Mouse (Mus musculus): ENCODE results near the gene Asl. TPM values are rescaled to one million over a fixed set of nuclear protein-coding genes. Genes with fewer than 3 reads are reported as not detected.
A peak's percentile ranks its signal among the peaks of the same experiment; 100 is the strongest.
"Not testable (repeated sequence)": the region's sequence is repeated elsewhere in the genome, so short reads cannot be mapped to it uniquely, and the experiment has no call there.

The Asl gene
- total RNA-seq, 2 experiments from 2014 or later, result 8.4 to 9.1 TPM

DNA sequence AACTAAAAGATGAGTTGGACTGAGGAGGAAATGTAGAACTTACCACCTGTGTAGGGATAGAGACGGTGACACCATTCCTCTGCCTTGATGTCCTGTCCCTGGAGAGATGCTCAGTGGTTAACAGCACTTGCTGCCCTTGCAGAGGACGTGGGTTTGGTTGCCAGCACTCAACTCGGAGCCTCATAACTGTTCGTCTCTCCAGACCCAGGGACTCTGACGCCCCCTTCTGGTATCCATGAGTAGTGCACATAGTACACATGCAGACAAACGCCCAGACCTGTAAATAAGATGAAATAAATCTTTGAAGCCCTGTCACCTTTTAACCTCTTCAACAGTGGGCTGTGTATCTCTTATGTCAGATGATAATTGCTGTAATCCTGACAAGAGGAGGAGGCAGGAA, 18.0 kb upstream of the Asl start:
- intact Hi-C loops (cut with DNase I), result no loop called here
- no peak for DNase-seq

DNA sequence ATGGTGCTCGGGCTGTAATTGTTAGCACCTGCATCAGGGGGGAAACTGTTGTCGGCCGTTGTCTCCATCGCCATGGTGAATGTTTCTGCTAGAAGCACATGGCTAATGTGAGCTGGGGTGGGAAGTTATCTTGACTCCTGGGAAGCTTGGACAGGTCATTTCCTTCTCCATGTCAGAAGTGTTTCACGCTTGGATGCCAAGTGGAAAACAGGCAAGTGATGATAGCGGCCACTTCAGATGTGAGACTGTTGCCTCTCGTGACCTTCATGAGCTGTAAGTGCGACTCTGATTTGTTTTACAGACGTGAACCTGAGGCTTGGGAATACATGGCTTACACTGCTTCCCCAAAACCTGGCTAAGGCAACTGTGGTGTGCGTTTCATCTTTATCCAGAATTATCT, 17.5 kb upstream of the Asl start:
- DNase-seq, result no peak
- intact Hi-C loops (cut with DNase I), result no loop called here

DNA sequence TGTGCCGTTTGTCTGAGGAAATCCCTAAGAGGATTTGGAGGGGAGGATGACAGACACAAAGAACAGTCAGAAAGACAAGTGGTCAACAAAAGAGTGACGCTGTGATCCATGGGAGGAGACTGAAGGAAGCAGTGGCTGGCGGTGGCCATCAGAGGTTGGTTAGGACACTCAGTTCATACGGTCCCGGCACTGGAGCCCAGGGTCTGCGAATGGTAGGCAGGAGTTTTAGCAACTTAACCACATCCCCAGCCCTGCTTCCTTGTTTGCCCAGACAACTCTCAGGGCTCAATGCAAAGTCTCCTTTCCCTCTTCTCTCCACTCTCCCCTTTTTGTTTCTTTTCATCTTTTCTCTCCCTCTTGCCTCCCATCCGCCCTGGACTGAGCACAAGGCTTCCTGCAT, 17.1 kb upstream of the Asl start:
- DNase-seq, result no peak
- intact Hi-C loops (cut with DNase I), result no loop called here

DNA sequence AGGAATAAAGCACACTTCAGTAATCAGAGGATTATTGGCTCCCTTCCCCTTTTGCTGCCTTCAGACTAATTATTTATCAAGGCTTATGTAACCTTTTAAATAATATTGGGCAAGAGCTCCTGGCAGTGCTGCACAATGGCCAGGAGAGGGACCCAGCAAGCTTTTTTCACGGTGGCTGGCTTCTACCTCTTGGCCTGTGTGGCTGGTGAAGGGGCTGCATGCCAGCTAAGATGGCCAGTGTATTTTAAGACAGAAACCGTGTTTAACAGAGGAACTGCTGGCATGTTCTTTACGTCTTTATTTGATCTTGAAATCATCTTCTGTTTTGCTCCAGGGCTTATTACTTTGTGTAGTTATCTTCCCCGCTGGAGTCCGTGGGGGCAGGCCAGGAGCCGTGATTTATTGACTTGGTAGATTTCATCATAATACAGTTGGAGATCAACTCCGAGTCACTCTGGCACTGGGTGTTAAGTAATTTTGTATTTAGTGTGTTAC, 15.2 kb upstream of the Asl start:
- intact Hi-C loops (cut with DNase I), result loop anchor here (1.0 to 5.0 kb wide), 2 partner anchors 33 to 95 kb away; no protein-coding TSS in a partner anchor
- peak; percentile 59 to 64 for DNase-seq

DNA sequence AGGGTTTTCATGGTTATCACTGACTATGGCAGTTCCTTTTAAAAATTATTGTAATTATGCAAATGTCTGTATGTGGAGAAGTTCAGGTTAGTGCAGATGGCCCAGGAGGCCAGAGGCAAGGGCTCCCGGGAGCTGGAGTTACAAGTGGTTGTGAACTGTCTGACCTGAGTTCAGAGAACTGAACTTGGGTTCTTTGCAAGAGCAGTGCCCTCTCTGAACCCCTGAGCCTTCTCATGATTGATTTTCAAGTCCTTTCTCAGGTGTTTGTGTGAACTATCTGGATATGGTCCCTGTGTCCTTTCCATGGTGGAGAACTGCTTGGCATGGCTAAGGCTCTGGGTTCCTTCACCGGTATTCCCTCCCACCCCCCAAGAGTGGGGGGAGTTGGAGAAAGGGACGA, 14.7 kb upstream of the Asl start:
- intact Hi-C loops (cut with DNase I), result loop anchor here (1.0 to 5.0 kb wide), 2 partner anchors 34 to 96 kb away; no protein-coding TSS in a partner anchor
- DNase-seq, result no peak

DNA sequence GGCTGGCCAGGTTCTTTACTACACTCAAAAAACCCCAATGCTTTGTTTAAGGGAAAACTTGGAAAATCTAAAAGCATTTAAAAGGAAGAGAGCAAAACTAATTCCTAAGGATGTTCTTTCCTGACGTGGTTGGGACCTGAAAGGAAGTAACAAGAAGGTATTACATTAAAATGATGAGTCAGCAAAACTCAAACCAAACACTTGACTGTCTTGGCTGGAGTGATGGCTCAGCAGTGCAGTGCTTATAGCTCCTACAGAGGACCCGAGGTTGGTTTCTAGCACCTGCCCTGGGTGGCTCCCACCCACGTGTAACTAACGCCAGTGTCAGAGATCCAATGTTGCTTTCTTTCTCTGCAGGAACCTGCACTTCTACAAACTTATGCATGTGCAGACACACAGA, 12.2 kb upstream of the Asl start:
- DNase-seq, result no peak
- intact Hi-C loops (cut with DNase I), result loop anchor here (5.0 kb wide), 1 partner anchor 36 kb away; no protein-coding TSS in a partner anchor

DNA sequence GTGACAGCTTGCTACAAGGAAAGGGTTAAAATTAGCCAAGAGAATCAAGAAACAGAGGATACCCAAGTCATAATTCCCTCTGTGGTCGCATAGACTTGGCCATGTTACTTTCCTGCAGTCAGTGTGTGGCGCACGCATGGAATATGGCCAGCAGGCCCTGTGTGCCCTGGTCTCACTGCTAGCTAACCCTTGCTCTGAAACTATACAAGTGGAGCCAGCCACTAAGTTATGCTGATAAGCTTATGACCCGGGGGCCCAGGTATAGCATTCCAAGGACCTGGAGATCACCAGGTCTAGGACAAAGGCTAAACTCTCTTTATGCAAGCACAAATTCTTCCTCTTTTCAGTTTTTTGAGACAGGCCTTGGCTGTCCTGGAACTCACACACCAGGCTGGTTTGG, 11.8 kb upstream of the Asl start:
- DNase-seq, result no peak
- intact Hi-C loops (cut with DNase I), result loop anchor here (5.0 kb wide), 1 partner anchor 37 kb away; no protein-coding TSS in a partner anchor

DNA sequence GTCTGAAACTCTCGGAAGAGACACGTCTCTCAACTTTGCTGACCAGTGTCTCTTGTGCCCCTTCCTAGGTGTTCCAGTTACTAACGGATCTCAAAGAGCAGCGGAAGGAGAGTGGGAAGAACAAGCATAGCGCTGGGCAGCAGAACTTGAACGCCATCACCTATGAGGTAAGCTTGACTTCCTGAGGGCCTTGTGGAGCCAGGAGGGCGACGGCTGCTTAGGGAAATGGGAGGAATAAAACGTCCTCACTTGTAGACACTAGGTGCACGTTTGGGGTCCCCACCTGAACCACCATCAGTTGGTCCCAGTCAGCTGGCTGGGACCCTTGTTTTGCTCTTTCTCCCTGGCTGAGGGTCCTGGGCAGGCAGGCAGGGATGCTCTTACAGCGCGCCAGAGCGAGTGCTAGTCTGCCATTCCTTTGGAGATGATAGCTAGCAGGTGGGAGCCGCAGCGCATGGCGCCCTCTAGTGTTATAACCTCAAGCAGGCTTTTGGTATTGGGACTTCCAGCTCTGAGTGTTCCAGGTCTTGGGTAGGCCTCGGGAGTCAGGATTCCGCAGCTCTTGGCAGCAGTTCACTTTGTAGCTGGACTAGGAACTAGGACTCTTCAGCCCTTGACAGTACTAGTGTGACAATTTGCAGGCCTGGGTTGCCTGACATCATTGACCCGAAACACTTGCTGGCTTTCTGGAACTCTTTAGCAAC, 8.9 kb upstream of the Asl start:
- peak; percentile 67 to 71 for DNase-seq
- intact Hi-C loops (cut with DNase I), result loop anchor here (1.0 kb wide), 2 partner anchors 15 to 39 kb away; no protein-coding TSS in a partner anchor

DNA sequence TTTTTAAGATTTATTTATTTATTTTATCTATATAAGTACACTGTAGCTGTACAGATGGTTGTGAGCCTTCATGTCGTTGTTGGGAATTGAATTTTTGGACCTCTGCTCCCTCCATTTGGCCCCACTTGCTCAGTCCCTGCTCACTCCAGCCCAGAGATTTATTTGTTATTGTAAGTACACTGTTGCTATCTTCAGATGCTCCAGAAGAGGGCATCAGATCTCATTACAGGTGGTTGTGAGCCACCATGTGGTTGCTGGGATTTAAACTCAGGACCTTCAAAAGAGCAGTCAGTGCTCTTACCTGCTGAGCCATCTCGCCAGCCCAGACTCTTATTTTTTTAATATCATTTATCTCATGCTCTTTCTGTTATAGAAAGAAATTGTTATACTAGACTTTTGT, 7.3 kb upstream of the Asl start:
- intact Hi-C loops (cut with DNase I); DNase-seq: not testable (repeated sequence)

DNA sequence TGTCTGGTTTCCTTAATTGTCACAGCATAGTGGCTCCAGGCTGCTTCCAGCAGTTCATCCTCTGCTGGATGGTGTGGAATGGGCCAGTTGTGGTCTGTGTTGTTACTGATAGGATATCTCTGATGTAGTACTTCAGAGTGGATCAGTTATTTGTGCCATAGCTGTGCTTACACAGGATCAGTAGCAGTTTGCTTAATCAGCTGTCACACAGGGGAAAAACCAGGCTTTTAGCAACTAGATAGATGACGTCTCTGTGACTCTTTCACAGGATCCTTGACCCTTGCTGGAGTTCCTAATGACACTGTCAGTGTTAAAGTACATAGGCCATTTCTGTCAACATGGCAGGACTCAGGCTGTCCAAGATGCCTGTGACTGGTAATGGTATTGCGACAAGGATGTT, 4.8 kb upstream of the Asl start:
- DNase-seq, result no peak
- intact Hi-C loops (cut with DNase I), result loop anchor here (2.0 kb wide), 1 partner anchor 31 kb away; the partner anchor contains the start of gene Gusb

DNA sequence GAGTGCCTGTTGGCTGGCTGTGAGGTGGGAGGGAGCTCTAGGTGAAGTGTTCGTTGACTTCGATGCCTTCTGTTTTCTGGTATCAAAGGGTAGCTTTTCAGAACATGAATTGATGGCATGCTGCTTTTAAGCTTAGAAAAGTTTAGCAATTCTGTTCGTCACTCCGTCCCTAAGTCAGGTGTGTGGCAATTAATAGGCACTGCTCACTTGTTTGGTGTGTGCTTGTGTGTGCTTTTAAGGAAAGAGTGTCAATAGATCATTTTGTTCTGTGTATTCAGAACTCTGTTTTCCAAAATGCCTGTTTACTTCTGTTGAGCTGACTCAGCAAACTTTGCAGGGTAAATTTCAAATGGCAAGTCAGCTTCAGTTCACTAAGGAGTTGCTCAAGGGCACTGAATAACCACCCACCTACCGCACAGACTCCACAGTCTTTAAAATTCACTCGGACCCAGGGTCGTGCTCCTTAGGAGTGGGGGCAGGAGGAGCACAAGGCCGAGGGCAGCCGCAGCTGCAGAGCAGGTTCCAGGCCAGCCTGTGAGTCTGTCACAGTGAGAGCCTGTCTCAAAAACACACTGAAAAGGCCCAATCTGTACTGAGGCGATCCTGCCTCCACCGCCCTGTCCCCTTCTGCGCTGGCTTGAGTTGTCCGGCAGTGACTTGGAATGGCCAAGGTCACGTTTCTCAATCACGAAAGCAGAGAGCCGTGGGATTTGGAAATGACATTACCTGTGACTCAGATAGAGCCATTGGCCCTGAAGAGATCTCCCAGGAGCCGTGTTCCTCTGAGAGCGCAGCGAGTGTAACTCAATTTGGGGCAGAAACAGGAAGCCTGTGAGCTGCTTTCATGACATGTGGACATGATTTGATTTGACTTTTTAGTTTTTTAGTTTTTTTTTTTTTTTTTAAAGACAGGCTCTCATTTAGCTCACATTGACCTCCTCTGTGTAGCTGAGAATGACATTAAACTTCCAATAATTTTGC, 2.7 kb upstream of the Asl start:
- intact Hi-C loops (cut with DNase I), result no loop called here
- DNase-seq, result no peak

DNA sequence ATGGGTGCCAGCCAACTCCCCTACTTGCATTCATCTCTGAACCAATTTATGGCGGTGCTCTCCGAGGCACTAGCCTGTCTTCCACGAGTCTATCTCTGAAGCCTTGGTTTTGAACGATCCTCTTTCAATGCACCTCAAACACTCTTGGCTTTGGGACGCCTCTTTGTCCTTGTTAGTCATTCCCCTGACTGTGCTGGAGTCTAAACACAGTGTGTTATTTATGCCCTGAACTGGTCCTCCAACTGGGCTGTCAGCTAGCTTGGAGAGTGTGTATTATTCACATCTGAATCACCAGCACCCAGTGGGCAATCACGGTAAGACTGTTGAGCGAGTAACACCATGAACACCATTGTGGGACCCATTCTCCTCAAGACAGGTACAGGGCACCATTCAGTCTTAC, 1.4 kb downstream of the Asl start:
- DNase-seq, result no peak
- intact Hi-C loops (cut with DNase I), result loop anchor here (5.0 kb wide), 2 partner anchors 50 to 195 kb away; no protein-coding TSS in a partner anchor

DNA sequence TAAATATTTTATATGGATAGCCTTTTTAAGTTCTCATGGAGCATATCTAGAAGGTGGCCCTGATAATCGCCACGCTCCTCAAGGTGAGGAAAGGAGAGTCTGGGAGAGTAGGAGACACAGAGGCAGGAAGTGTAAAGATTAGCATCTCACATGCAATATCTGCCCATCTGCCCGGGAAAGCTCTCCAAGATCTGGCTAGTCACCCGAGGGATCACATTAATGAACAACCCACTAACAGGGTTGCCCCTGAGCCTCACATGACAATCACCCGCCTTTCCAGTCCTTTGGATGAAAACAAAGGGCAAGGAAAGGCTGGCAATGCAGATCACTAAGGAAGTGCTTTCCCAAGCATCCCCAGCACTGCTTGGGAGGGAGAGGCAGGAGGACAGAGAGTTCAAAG, 1.9 kb downstream of the Asl start:
- intact Hi-C loops (cut with DNase I), result loop anchor here (5.0 kb wide), 2 partner anchors 50 to 195 kb away; no protein-coding TSS in a partner anchor
- no peak for DNase-seq

DNA sequence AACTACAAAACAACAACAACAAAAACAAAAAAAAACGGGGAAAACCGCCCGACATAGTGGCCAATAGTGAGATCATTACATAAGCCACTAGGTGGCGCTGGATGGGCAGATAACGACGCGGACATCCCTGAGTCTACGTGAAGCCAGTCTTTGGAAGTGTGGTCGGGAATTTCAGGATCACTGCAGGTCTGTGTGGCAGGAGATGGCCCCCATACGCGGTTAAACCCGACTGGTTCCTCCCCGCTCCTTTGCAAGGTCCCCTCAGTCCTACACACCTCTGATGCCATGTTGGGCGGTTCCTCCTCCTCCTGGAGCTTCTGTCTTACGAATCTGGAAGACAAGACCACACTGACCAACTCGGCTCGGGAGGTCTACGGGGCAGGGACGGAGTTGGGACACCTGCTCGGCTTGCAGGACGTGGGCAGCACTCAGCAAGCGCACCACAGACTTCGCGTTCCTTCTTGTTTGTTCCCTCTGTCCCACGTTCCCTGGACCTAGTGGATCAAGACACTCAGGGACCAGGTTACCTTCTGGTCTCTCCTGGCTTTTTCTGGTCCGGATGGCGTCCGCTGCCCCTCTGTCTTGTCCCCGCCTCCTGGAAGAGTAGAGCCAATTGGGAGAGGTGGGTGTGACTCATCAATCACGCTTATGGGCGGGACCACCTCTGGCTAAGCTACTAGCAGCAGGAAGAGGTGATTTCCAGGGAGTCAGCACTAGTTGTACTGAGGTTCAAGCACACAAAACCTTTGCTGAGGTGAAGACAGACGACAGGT, 5.1 kb downstream of the Asl start:
- DNase-seq, result peak; percentile 81
- intact Hi-C loops (cut with DNase I), result loop anchor here (1.0 to 2.0 kb wide), 3 partner anchors 14 to 139 kb away; no protein-coding TSS in a partner anchor

DNA sequence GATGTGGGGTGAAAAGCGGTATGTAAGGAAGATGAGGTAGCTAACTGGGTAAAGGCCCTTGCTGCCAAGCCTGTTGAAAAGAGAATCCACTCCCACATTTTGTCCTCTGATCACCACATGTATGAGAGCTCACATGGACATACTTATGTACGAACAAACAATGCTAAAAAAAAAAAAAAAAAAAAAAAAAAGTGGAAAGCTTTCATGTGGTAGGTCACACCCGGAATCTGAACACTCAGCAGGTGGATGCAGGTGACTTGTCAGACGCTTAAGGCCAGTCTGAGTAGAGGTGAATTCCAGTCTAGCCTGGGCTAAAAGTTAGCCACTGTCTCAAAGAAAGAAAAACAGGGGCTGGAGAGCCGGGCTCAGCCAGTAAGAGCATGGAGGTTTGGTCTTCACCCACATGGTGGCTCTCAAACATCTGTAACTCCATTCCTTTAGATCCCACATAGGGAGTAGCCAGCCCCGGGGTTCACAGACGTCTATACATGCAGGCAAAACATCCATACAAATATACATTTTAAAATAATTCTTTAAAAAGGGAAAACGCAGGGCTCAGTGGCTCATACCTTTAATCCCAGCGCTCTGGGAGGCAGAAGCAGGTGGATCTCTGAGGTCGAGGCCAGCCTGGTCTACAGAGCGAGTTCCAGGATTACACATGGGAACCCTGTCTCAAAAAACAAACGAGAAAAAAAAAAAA, 5.8 kb downstream of the Asl start:
- DNase-seq, result no peak
- intact Hi-C loops (cut with DNase I), result loop anchor here (1.0 to 2.0 kb wide), 3 partner anchors 15 to 140 kb away; no protein-coding TSS in a partner anchor

DNA sequence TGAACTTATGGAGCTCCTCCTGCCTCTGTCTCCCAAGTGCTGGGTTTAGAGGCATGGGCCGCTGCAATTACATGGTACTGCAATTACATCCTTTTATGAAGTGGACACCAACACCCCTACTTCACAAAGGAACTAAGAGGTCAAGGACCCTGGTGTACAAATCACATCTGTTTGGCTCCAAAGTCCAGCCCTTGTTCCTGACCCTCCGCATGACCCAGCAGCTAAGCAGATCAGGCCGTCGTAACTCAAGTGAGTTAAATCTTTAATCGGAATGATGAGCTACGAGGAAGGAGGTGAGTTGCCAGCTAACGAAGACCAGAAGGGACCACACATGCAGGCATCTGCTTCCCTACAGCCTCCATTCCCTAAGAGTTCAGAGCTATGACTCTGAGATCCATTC, 6.7 kb downstream of the Asl start:
- DNase-seq, result no peak
- intact Hi-C loops (cut with DNase I), result loop anchor here (2.0 kb wide), 1 partner anchor 116 kb away; no protein-coding TSS in a partner anchor

DNA sequence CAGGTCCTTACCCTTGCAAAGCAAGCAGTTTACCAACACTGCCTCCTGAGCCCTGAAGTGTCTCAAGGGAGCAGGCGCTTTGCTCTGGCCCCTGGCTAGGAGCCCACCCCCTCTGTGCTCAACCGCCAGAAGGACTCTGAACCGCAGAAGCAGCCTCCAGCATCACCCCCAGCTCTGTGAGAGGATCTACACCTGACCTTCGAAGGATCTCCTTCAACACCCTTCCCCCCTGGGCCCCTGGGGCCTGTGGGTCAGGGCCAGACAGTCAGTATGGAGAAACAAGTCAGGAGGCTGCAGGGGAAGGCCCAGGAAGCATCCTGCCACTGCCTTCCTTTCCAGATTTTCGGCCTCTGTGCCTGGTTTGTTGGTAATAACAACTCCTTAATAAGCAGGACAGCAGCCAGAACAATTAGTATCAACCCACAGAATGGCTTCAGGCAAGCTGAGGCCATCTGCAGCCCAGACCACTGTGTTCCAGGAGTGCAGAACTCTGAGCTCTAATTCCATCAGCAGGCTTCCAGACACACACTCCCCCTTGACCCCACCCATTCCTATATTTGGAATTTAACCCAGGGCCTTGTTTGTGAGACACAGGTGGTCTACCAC, 7.6 kb downstream of the Asl start:
- intact Hi-C loops (cut with DNase I), result no loop called here
- no peak for DNase-seq

DNA sequence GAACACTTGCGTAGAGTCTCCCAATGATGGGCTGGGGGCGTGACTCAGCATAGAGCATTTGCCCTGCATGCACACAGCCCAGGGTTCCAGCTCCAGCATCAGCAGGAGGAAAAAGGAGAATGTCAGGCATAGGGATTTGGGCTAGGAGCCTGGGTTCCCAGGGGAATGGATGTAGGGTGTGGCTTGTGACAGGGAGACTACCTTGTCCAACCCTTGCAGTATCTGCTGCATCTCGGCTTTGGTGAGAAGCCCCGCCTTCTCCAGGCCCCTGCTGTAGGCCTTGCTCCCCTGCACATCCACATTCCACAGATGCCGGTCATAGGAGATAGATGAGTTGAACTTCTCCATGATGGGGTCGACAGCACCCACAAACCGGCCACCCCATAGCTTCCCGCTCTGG, 9.6 kb downstream of the Asl start:
- intact Hi-C loops (cut with DNase I), result no loop called here
- no peak for DNase-seq

DNA sequence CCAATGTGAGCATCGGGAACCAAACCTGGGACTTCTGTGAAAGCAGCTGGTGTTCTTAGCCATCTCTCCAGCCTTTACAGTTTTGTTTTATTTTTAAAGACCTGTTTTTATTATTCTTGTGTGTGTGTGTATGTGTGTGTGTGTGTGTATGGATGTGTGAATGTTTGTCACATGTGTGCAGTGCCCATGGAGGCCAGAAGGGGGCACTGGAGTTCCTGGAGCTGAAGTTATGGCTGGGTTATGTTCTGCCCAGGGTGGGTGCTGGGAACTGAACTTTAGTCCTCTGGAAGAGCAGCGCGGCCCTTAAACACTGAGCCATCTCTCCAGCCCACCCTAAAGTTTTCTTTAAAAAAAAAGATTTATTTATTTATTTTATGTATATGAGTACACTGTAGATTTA, 13.9 kb downstream of the Asl start:
- intact Hi-C loops (cut with DNase I), result no loop called here
- no peak for DNase-seq

Data from heart, postnatal 36 days (tissue).